Mouse (Mus musculus) lung, adult 2 months (tissue): ENCODE measurements at regions not wholly inside any gene's neighbourhood (a gene's known extent, or its start where the extent isn't known, plus 50 kb on each side); places are given as distances from the start of the nearest gene placed in this dataset.

ENCODE experiments used
- CTCF ChIP-seq: fragments of 200-500 bp; IDR thresholded peaks from 2 replicates; pipeline ENCODE4 v1.5.1; 2011; ENCODE audit warnings: mild to moderate bottlenecking, low read length, control low read depth; ENCODE audit not compliant: insufficient read depth
- POLR2A ChIP-seq: fragments of 200-500 bp; IDR thresholded peaks from 2 replicates; pipeline ENCODE4 v1.6.1; 2011; ENCODE audit warnings: low read depth, mild to moderate bottlenecking, control low read depth, low read length, borderline replicate concordance; ENCODE audit errors: extremely low read depth

DNA sequence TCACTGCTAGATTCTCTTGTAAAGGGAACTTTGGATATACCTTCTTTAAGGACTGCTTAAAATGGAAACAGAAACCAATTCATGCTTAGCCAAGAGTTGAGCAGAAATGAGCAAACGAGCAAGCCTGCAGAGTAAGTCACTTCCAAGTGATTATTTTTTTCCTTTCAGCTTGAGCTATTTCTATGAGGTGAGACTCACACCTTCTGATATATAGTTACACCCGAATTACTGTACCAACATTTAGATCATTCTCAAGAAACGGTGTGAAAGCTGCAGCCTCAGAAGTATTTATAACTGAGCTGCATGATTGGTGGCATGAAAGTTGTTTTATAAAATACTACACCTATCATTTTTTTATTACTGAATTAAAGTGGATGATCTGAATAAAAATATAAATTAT lies 771.9 kb upstream of the 4930452B06Rik start:
- TF ChIP-seq CTCF = no peak
- no peak for TF ChIP-seq POLR2A
